Mouse (Mus musculus) limb, embryonic 11.5 days (tissue): ENCODE data around the gene Lpgat1. TPM values are rescaled to one million over a fixed set of nuclear protein-coding genes. Genes with fewer than 3 reads are reported as not detected.

Experiments
- ATAC-seq: fragments of 200-750 bp; cut with Nextera tagmentation; 2 replicates; pipeline ENCODE4 v1.8.0; 2017; ENCODE audit warnings: low read depth; ENCODE audit not compliant: insufficient number of reproducible peaks, low FRiP score, low TSS enrichment
- DNase-seq: peaks from one replicate; pipeline ENCODE4 v3.0.0-alpha.2; 2015; ENCODE audit warnings: low spot score
- H3K27ac ChIP-seq: fragments of 300-500 bp; sonication (generic); replicated peaks from 2 replicates; pipeline ENCODE4 v1.5.1; 2014; ENCODE audit warnings: low read depth, mild to moderate bottlenecking, low read length
- H3K27me3 ChIP-seq: fragments of 300-500 bp; sonication (generic); 2 replicates; pipeline ENCODE4 v1.6.1; 2014; ENCODE audit warnings: mild to moderate bottlenecking, low read length, mixed read lengths; ENCODE audit not compliant: control insufficient read depth, insufficient read depth
- H3K36me3 ChIP-seq: fragments of 300-500 bp; sonication (generic); 2 replicates; pipeline ENCODE4 v1.6.1; 2014; ENCODE audit warnings: mild to moderate bottlenecking, low read length, moderate library complexity, mixed read lengths; ENCODE audit not compliant: control insufficient read depth, insufficient read depth
- H3K4me1 ChIP-seq: fragments of 300-500 bp; sonication (generic); 2 replicates; pipeline ENCODE4 v1.6.1; 2014; ENCODE audit warnings: low read length, mixed read lengths; ENCODE audit not compliant: control insufficient read depth, insufficient read depth
- H3K4me2 ChIP-seq: fragments of 300-500 bp; sonication (generic); 2 replicates; pipeline ENCODE4 v1.6.1; 2014; ENCODE audit warnings: low read depth, mild to moderate bottlenecking, moderate library complexity; ENCODE audit not compliant: severe bottlenecking
- H3K4me3 ChIP-seq: fragments of 300-500 bp; sonication (generic); 2 replicates; pipeline ENCODE4 v1.5.1; 2014; ENCODE audit warnings: low read depth, low read length
- H3K9ac ChIP-seq: fragments of 300-500 bp; sonication (generic); 2 replicates; pipeline ENCODE4 v1.6.1; 2014; ENCODE audit warnings: mild to moderate bottlenecking, low read length
- H3K9me3 ChIP-seq: fragments of 300-500 bp; sonication (generic); 2 replicates; pipeline ENCODE4 v1.6.1; 2016; ENCODE audit warnings: low read length; ENCODE audit not compliant: control insufficient read depth
- WGBS: fragments of 180-500 bp; shearing (Covaris S2); extraction: QIAGEN DNeasy Blood & Tissue Kit; methylation state at CpG from one replicate; pipeline ENCODE4 v1.1.7; 2014; 5-methylcytosine and 5-hydroxymethylcytosine counted together
- polyA plus RNA-seq: library from polyadenylated mRNA; unstranded; fragments of >200 nt; fragmentation: Nextera tagmentation; extraction: Ambion mirVana; gene quantifications from 2 replicates; pipeline ENCODE4 v1.2.1, GENCODE M21; 2014

Lpgat1 gene
- polyA plus RNA-seq, 1 experiment from 2014 or later, result 44.1 TPM

- H3K4me3 ChIP-seq, result no peak overlapping the region
- 59% methylated on average over 5 of the region's 5 CpGs for WGBS
- no peaks in the 10 kb centered on the region for H3K36me3 ChIP-seq
- no peak for DNase-seq
- no peaks in the 10 kb centered on the region for H3K9me3 ChIP-seq
- no peak overlapping the region for H3K4me2 ChIP-seq
- no peaks in the 10 kb centered on the region for H3K4me1 ChIP-seq
- no peaks in the 10 kb centered on the region for H3K27me3 ChIP-seq
- ATAC-seq, result no peak
- H3K27ac ChIP-seq, result no peak overlapping the region
- no peak overlapping the region for H3K9ac ChIP-seq
Measured at GRCm38 (mm10) chr1:191804747-191805146, 87.1 kb downstream of the Lpgat1 start.

GRCm38 (mm10) chr1:191805788-191806187, 88.2 kb downstream of the Lpgat1 start:
- no peaks in the 10 kb centered on the region for H3K9me3 ChIP-seq
- H3K4me3 ChIP-seq, result no peak overlapping the region
- DNase-seq, result no peak
- no peaks in the 10 kb centered on the region for H3K36me3 ChIP-seq
- WGBS, result 87% methylated on average over 6 of the region's 6 CpGs
- H3K27ac ChIP-seq, result no peak overlapping the region
- H3K4me1 ChIP-seq, result no peaks in the 10 kb centered on the region
- H3K27me3 ChIP-seq, result no peaks in the 10 kb centered on the region
- no peak for ATAC-seq
- H3K9ac ChIP-seq, result no peak overlapping the region
- no peak overlapping the region for H3K4me2 ChIP-seq

- H3K27ac ChIP-seq, result no peak overlapping the region
- H3K4me1 ChIP-seq, result no peaks in the 10 kb centered on the region
- H3K9me3 ChIP-seq, result no peaks in the 10 kb centered on the region
- H3K4me3 ChIP-seq, result no peak overlapping the region
- no peak overlapping the region for H3K9ac ChIP-seq
- H3K4me2 ChIP-seq, result no peak overlapping the region
- DNase-seq (no peak), ATAC-seq (no peak)
- no peaks in the 10 kb centered on the region for H3K27me3 ChIP-seq
- WGBS, result 89% methylated on average over 4 of the region's 4 CpGs
- no peaks in the 10 kb centered on the region for H3K36me3 ChIP-seq
Measured at GRCm38 (mm10) chr1:191806740-191807139, 89.1 kb downstream of the Lpgat1 start.

- no peaks in the 10 kb centered on the region for H3K4me1 ChIP-seq
- no peak overlapping the region for H3K9ac ChIP-seq
- H3K4me3 ChIP-seq, result no peak overlapping the region
- H3K27ac ChIP-seq, result no peak overlapping the region
- ATAC-seq (no peak), DNase-seq (no peak)
- H3K36me3 ChIP-seq, result no peaks in the 10 kb centered on the region
- no peak overlapping the region for H3K4me2 ChIP-seq
- no peaks in the 10 kb centered on the region for H3K9me3 ChIP-seq
- H3K27me3 ChIP-seq, result no peaks in the 10 kb centered on the region
- WGBS, result 89% methylated on average over 7 of the region's 7 CpGs
Measured at GRCm38 (mm10) chr1:191807979-191808378, 90.3 kb downstream of the Lpgat1 start.

DNA sequence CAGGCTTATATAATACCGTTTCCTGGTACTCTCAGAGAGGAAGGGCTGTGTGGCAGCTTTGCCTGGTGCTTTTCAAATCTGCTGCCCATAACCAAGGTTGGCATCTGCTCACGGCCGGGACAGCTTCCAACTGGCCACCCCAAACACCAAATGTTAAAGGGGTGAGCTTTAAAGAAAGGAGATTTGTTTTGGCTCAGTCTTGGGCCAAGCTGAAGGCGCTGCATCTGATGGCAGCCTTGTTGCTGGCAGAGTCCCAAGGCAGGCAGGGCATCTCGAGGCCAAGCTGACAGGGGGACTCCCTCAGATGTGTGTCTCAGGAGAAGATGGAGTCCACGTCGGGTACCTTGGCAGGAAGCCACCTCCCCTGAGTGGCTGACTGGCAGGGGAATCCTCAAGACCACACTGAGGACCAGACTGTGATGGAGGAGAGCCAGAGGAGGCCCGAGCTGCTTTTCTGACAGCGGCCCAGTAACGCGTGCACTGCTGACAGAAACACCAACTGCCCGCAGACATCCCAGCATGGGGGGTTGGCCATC, 91.1 kb downstream of the Lpgat1 start:
- H3K4me1 ChIP-seq, result no peaks in the 10 kb centered on the region
- ATAC-seq (no peak), DNase-seq (no peak)
- no peaks in the 10 kb centered on the region for H3K9me3 ChIP-seq
- no peak overlapping the region for H3K4me2 ChIP-seq
- no peaks in the 10 kb centered on the region for H3K36me3 ChIP-seq
- no peak overlapping the region for H3K4me3 ChIP-seq
- no peak overlapping the region for H3K9ac ChIP-seq
- WGBS, result 87% methylated on average over 12 of the region's 12 CpGs
- no peak overlapping the region for H3K27ac ChIP-seq
- H3K27me3 ChIP-seq, result no peaks in the 10 kb centered on the region

DNA sequence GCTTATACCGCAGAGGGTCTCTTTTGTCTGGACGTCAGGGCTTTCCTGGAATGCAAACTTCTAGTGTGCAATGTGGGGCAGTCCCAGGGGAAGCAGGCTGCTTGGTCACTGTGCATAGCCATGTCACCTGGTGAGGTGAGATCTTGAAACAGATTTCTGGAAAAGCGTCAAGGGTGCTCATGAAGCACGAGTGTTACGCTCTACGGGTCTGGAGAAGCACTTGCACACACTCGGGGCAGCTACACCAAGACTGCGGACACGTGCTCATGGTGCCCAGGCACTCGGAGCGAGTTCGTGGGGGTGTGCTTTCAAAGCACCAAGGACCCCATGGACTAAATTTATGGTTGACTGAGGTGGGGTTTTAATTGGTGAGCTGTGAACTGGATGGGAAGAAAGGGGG, 94.1 kb downstream of the Lpgat1 start:
- H3K4me3 ChIP-seq, result no peak overlapping the region
- H3K9me3 ChIP-seq, result no peaks in the 10 kb centered on the region
- H3K4me2 ChIP-seq, result no peak overlapping the region
- no peak overlapping the region for H3K27ac ChIP-seq
- no peak for ATAC-seq
- no peak overlapping the region for H3K9ac ChIP-seq
- WGBS, result 92% methylated on average over 12 of the region's 12 CpGs
- DNase-seq, result no peak
- no peaks in the 10 kb centered on the region for H3K27me3 ChIP-seq
- H3K4me1 ChIP-seq, result no peaks in the 10 kb centered on the region
- H3K36me3 ChIP-seq, result no peaks in the 10 kb centered on the region

DNA sequence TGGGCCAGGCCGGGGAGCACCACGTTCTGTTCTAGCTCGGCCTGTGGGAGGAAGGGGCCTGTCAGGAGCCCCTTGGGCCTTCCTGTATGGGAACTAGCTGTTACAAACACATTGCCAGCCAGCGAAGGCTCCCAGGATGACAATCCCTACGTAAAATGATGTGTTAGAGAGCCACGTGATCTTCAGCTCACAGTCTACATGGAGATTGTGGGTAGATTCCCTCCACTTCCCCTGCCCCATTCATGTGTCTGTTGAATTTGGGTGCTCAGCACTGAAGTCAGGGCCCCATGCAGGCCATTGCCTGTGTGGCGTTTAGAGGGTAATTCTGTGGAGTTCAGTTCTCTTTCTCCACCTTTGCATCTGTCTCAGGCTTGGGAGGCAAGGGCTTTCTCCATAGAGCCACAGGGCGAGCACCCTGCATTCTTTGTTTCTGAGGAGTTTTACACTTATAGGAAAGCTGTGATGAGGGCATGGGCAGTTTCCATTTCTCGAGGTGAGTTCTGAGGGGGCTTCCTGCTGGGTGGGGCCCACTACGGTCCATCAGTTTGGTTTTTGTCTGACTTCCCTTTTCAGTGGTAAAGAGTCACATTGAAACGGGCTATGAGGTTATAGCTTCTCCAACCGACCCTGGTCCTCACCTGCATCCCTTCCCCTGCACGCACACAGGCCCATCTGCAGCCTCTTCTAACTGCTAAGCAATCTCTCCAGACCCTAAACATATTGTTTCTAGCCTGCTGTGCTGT, 95.5 kb downstream of the Lpgat1 start:
- 84% methylated on average over 13 of the region's 13 CpGs for WGBS
- Histone ChIP-seq H3K9ac (no peak overlapping the region), H3K36me3 (no peaks in the 10 kb centered on the region), H3K4me2 (no peak overlapping the region), H3K4me1 (no peaks in the 10 kb centered on the region), H3K4me3 (no peak overlapping the region), H3K27me3 (no peaks in the 10 kb centered on the region), H3K9me3 (no peaks in the 10 kb centered on the region), H3K27ac (no peak overlapping the region)
- no peak for DNase-seq
- no peak for ATAC-seq

DNA sequence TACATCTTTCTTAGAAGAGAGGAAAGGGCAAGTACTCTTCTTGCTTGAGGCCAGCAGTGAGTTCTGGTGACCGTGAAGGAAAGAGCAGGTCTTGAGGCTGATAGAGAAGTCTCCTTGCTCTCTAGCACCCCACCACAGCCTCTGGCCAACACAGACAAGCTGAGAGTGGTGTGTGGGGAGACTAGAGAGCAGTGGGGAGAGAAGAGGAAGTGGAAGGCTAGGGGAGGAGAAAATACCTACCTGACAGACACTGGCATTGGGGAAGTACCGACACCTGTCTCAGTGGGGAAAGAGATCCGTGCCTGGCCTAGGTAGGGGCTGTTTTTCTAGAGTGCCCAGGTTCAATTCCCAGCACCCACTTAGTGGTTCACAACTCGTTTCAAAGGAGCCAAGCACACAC, 96.6 kb downstream of the Lpgat1 start:
- Histone ChIP-seq H3K4me2 (no peak overlapping the region), H3K36me3 (no peaks in the 10 kb centered on the region), H3K9ac (no peak overlapping the region), H3K27ac (no peak overlapping the region), H3K9me3 (no peaks in the 10 kb centered on the region), H3K4me1 (no peaks in the 10 kb centered on the region), H3K4me3 (no peak overlapping the region), H3K27me3 (no peaks in the 10 kb centered on the region)
- 84% methylated on average over 4 of the region's 4 CpGs for WGBS
- ATAC-seq, result no peak
- DNase-seq, result no peak

GRCm38 (mm10) chr1:191814935-191815334, 97.3 kb downstream of the Lpgat1 start:
- H3K9ac ChIP-seq, result no peak overlapping the region
- no peak overlapping the region for H3K4me2 ChIP-seq
- no peaks in the 10 kb centered on the region for H3K27me3 ChIP-seq
- no peaks in the 10 kb centered on the region for H3K9me3 ChIP-seq
- DNase-seq (no peak), ATAC-seq (no peak)
- H3K36me3 ChIP-seq, result no peaks in the 10 kb centered on the region
- no peak overlapping the region for H3K4me3 ChIP-seq
- H3K27ac ChIP-seq, result no peak overlapping the region
- 31% methylated on average over 5 of the region's 5 CpGs for whole genome bisulfite sequencing
- H3K4me1 ChIP-seq, result no peaks in the 10 kb centered on the region
